ENCODE assay signal across 21 mouse cellular contexts in the genomic region with DNA sequence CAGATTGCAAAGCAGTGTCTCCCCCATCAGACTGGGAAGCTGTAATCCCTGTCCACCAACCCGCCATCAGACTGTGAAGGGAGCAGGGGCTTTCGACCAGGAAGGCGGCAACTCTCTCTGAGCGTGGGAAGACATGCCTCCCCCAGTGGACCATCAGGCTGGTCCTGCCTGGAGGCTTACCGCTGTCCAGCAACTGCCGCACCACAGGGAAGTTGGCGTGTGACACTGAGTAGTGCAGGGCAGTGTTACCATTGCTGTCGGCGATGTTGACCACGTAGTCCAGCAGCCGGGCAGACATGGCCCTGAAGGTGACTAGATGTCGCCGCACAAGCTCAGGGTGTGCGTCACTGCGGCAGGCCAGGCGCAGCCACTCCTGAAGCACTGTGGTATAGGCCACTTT.
"Had no signal": no experiment of that assay in that cellular context is flagged by ENCODE, and none has a peak within 500 bp of the region (broad histone marks: within the 10 kb centered on the region; RNA-seq: fewer than 3 reads in every experiment).

No protein-coding gene starts in this region.

- H3K4me3 ChIP-seq: kidney, embryonic 15.5 days; left cerebral cortex, adult 2 months; limb, embryonic 12.5 days; liver, embryonic 12.5 days; liver, embryonic 15.5 days; lung, embryonic 15.5 days; midbrain, embryonic 12.5 days; midbrain, embryonic 15.5 days; neural tube, embryonic 13.5 days had no signal

- H3K36me3 ChIP-seq: midbrain, embryonic 15.5 days had no signal

- H3K4me2 ChIP-seq: kidney, embryonic 15.5 days; limb, embryonic 12.5 days; liver, embryonic 12.5 days; liver, embryonic 15.5 days; lung, embryonic 15.5 days; midbrain, embryonic 12.5 days; midbrain, embryonic 15.5 days; neural tube, embryonic 13.5 days had no signal

- H3K27me3 ChIP-seq: kidney, embryonic 15.5 days; limb, embryonic 12.5 days; liver, embryonic 12.5 days; liver, embryonic 15.5 days; lung, embryonic 15.5 days; midbrain, embryonic 12.5 days; midbrain, embryonic 15.5 days; neural tube, embryonic 13.5 days had no signal

- H3K27ac ChIP-seq: kidney, embryonic 15.5 days; left cerebral cortex, adult 2 months; limb, embryonic 12.5 days; liver, embryonic 12.5 days; liver, embryonic 15.5 days; lung, embryonic 15.5 days; midbrain, embryonic 12.5 days; midbrain, embryonic 15.5 days; neural tube, embryonic 13.5 days had no signal

- ATAC-seq: liver, embryonic 12.5 days; midbrain, embryonic 15.5 days had no signal

- H3K9ac ChIP-seq: kidney, embryonic 15.5 days; limb, embryonic 12.5 days; liver, embryonic 12.5 days; liver, embryonic 15.5 days; lung, embryonic 15.5 days; midbrain, embryonic 12.5 days; midbrain, embryonic 15.5 days; neural tube, embryonic 13.5 days had no signal

- DNase-seq: kidney, adult 8-10 months; kidney, postnatal 10 days; kidney, postnatal 36 days; layer of hippocampus, postnatal 36 days; liver; lung, adult 18-20 months; lung, postnatal 10 days; lung, postnatal 36 days; retina, postnatal 1 day; right cerebral cortex, postnatal 25 days; spleen, adult 18-20 months; thymus, postnatal 25 days had no signal

- H3K4me1 ChIP-seq: liver, embryonic 15.5 days; midbrain, embryonic 12.5 days; midbrain, embryonic 15.5 days had no signal

- H3K9me3 ChIP-seq: kidney, embryonic 15.5 days; limb, embryonic 12.5 days; liver, embryonic 12.5 days; liver, embryonic 15.5 days; lung, embryonic 15.5 days; midbrain, embryonic 12.5 days; midbrain, embryonic 15.5 days had no signal
